Mouse (Mus musculus) retina, embryonic 14.5 days (tissue): ENCODE results near the gene Fam198b.
"Not testable (repeated sequence)": the region's sequence is repeated elsewhere in the genome, so short reads cannot be mapped to it uniquely, and the experiment has no call there.

Experiments used
- DNase-seq: peaks from one replicate; pipeline ENCODE4 v3.0.0-alpha.2; 2015; ENCODE audit warnings: low spot score

Gene Fam198b

GRCm38 (mm10) chr3:79925950-79926697 is 41.8 kb downstream of the Fam198b start:
- DNase-seq = no peak

GRCm38 (mm10) chr3:79927050-79927449 is 42.7 kb downstream of the Fam198b start:
- no peak for DNase-seq

- no peak for DNase-seq
Measured at GRCm38 (mm10) chr3:79928409-79928808, 44.1 kb downstream of the Fam198b start.

- peak; percentile 18 for DNase-seq
Measured at GRCm38 (mm10) chr3:79930141-79930744, 45.9 kb downstream of the Fam198b start.

- no peak for DNase-seq
Measured at GRCm38 (mm10) chr3:79936213-79936612, 51.9 kb downstream of the Fam198b start.

- DNase-seq = no peak
Measured at GRCm38 (mm10) chr3:79936730-79937447, 52.6 kb downstream of the Fam198b start.

GRCm38 (mm10) chr3:79947736-79948135 is 63.4 kb downstream of the Fam198b start:
- no peak for DNase-seq

GRCm38 (mm10) chr3:79948151-79948550 is 63.8 kb downstream of the Fam198b start:
- DNase-seq = no peak

- no peak for DNase-seq
Measured at GRCm38 (mm10) chr3:79953164-79953759, 68.9 kb downstream of the Fam198b start.

GRCm38 (mm10) chr3:79955262-79955661 is 70.9 kb downstream of the Fam198b start:
- no peak for DNase-seq

GRCm38 (mm10) chr3:79956792-79957191 is 72.5 kb downstream of the Fam198b start:
- no peak for DNase-seq

- DNase-seq = no peak
Measured at GRCm38 (mm10) chr3:79957752-79958151, 73.4 kb downstream of the Fam198b start.

GRCm38 (mm10) chr3:79966709-79967108 is 82.4 kb downstream of the Fam198b start:
- DNase-seq = no peak

- DNase-seq = no peak
Measured at GRCm38 (mm10) chr3:79967346-79967745, 83.0 kb downstream of the Fam198b start.

- no peak for DNase-seq
Measured at GRCm38 (mm10) chr3:79968426-79968825, 84.1 kb downstream of the Fam198b start.

GRCm38 (mm10) chr3:79969536-79969935 is 85.2 kb downstream of the Fam198b start:
- not testable (repeated sequence) for DNase-seq

GRCm38 (mm10) chr3:79970070-79970469 is 85.7 kb downstream of the Fam198b start:
- no peak for DNase-seq

GRCm38 (mm10) chr3:79970498-79970897 is 86.2 kb downstream of the Fam198b start:
- no peak for DNase-seq

- DNase-seq = no peak
Measured at GRCm38 (mm10) chr3:79971542-79971941, 87.2 kb downstream of the Fam198b start.

- DNase-seq = no peak
Measured at GRCm38 (mm10) chr3:79976786-79977185, 92.5 kb downstream of the Fam198b start.

GRCm38 (mm10) chr3:79977656-79978450 is 93.5 kb downstream of the Fam198b start:
- no peak for DNase-seq

- DNase-seq = no peak
Measured at GRCm38 (mm10) chr3:79980714-79981113, 96.4 kb downstream of the Fam198b start.
